Mouse (Mus musculus): ENCODE measurements around the gene Zbed4. TPM values are rescaled to one million over a fixed set of nuclear protein-coding genes. Genes with fewer than 3 reads are reported as not detected.

Zbed4 gene
- polyA plus RNA-seq, 1 experiment from 2014 or later: 14.7 TPM

DNA sequence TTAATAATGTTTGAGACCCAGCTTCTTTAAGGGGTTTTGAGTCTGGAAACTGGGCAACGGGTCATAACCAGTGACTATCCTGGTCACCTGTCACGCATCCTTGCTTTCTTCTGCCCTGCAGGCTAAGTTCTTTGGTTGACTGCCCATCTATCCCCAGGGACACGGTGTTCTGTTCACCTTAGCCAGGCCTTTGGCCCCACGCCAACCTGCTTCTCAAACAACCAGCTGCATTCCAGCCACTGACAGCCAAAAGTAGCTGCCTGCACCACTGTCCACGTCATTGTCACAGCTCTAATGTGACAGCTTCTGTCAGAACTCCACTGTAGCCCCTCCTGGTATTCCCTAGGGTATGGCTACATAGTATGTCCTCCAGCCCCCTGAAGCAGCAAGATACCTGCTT lies 80.0 kb downstream of the Zbed4 start:
- ATAC-seq: no peak
- Histone ChIP-seq H3K27me3 (replicated peaks) (no peaks in the 10 kb centered on the region), H3K4me3 (replicated peaks) (no peak overlapping the region), H3K4me1 (replicated peaks) (no peaks in the 10 kb centered on the region; the same call in 1 of the 2 replicates), H3K4me2 (replicated peaks) (no peak overlapping the region), H3K9ac (no peak overlapping the region), H3K36me3 (no peaks in the 10 kb centered on the region), H3K9me3 (no peaks in the 10 kb centered on the region), H3K27ac (no peak overlapping the region)
- WGBS: 62% methylated on average over 5 of the region's 5 CpGs

DNA sequence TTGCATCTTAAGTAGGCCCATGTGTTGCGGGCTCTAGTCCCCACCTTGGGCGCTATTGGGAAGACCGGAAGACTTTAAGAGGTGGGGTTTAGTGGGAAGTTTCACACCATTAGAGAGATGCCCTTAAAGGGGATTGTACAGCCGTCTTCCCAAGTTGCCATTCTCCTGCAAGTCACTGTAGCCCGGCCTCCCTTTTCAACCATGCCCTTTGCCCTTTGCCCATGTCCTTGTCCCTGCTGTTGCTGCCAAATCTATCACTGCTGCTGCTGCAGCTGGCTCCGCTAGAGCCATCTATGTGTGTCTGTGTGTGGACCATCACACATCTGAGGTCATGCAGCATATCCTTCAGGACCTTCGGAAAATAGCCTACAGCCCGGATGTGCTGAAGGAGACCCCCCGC lies 81.1 kb downstream of the Zbed4 start:
- Histone ChIP-seq H3K4me3 (replicated peaks) (no peak overlapping the region), H3K9ac (no peak overlapping the region), H3K27me3 (replicated peaks) (no peaks in the 10 kb centered on the region), H3K4me1 (replicated peaks) (peaks cover 2% of the 10 kb centered on the region; the same call in 1 of the 2 replicates), H3K9me3 (no peaks in the 10 kb centered on the region), H3K36me3 (no peaks in the 10 kb centered on the region), H3K27ac (no peak overlapping the region), H3K4me2 (replicated peaks) (no peak overlapping the region)
- WGBS: 69% methylated on average over 9 of the region's 9 CpGs
- no peak for ATAC-seq

Other genes starting within 250 kb of the Zbed4 start
- gene Zdhhc25, start 151.4 kb upstream of the Zbed4 start, polyA plus RNA-seq (2015; fragmentation: Nextera tagmentation; extraction: Ambion mirVana): not detected in 2 replicates
- gene Brd1, start 17.4 kb upstream of the Zbed4 start, polyA plus RNA-seq (2015; fragmentation: Nextera tagmentation; extraction: Ambion mirVana): 17.1 and 17.2 TPM in 2 replicates
- gene Alg12, start 67.7 kb downstream of the Zbed4 start, polyA plus RNA-seq (2015; fragmentation: Nextera tagmentation; extraction: Ambion mirVana): 12.7 and 14.0 TPM in 2 replicates
- 97.9 and 131 TPM in 2 replicates for gene Creld2, start 68.0 kb downstream of the Zbed4 start, polyA plus RNA-seq (2015; fragmentation: Nextera tagmentation; extraction: Ambion mirVana)
- 53.8 and 54.5 TPM in 2 replicates for gene Pim3, start 110.5 kb downstream of the Zbed4 start, polyA plus RNA-seq (2015; fragmentation: Nextera tagmentation; extraction: Ambion mirVana)
- gene Ttll8, start 202.8 kb downstream of the Zbed4 start, polyA plus RNA-seq (2015; fragmentation: Nextera tagmentation; extraction: Ambion mirVana): not detected in 2 replicates
- not detected in 2 replicates for gene Mlc1, start 227.3 kb downstream of the Zbed4 start, polyA plus RNA-seq (2015; fragmentation: Nextera tagmentation; extraction: Ambion mirVana)
- not detected in 2 replicates for gene Mov10l1, start 231.2 kb downstream of the Zbed4 start, polyA plus RNA-seq (2015; fragmentation: Nextera tagmentation; extraction: Ambion mirVana)